Mouse (Mus musculus) myocyte (in vitro differentiated cells): ENCODE measurements at regions not wholly inside any gene's neighbourhood (a gene's known extent, or its start where the extent isn't known, plus 50 kb on each side); places are given as distances from the start of the nearest gene placed in this dataset.

Experiments
- H3K27me3 ChIP-seq: one replicate; pipeline ENCODE4 v1.6.1; 2011; ENCODE audit not compliant: control insufficient read depth, insufficient read depth, insufficient read length
- H3K36me3 ChIP-seq: one replicate; pipeline ENCODE4 v1.6.1; 2011; ENCODE audit not compliant: control insufficient read depth, insufficient read depth
- H3K4me2 ChIP-seq: one replicate; pipeline ENCODE4 v1.6.1; 2011; ENCODE audit warnings: low read depth, control low read depth
- H3K4me3 ChIP-seq: one replicate; pipeline ENCODE4 v1.5.1; 2011; ENCODE audit warnings: mild to moderate bottlenecking, control low read depth, moderate library complexity
- H3K79me2 ChIP-seq: one replicate; pipeline ENCODE4 v1.6.1; 2011; ENCODE audit not compliant: control insufficient read depth, insufficient read depth
- H3ac ChIP-seq: one replicate; pipeline ENCODE4 v1.6.1; 2011; ENCODE audit not compliant: control insufficient read depth, insufficient read length
- CEBPB ChIP-seq: IDR thresholded peaks from 2 replicates; pipeline ENCODE4 v1.6.1; 2011; ENCODE audit warnings: mild to moderate bottlenecking, moderate library complexity; ENCODE audit not compliant: poor library complexity, insufficient read depth, severe bottlenecking
- E2F4 ChIP-seq: IDR thresholded peaks from one replicate; pipeline ENCODE4 v1.6.1; 2011; ENCODE audit warnings: mild to moderate bottlenecking, control low read depth, moderate library complexity; ENCODE audit not compliant: insufficient read depth
- MAX ChIP-seq: IDR thresholded peaks from one replicate; pipeline ENCODE4 v1.6.1; 2011; ENCODE audit warnings: low read depth, mild to moderate bottlenecking, control low read depth
- MYOD1 ChIP-seq, 3 experiments: IDR thresholded peaks; one replicate each; pipeline ENCODE4 v1.6.1; 2011; ENCODE audit warnings: control low read depth in 2 of 3, low read depth in 2 of 3, mild to moderate bottlenecking in 2 of 3, moderate library complexity in 1 of 3; ENCODE audit not compliant: insufficient read length in 2 of 3, control insufficient read depth in 1 of 3
- MYOG ChIP-seq, 3 experiments: IDR thresholded peaks; one replicate each; pipeline ENCODE4 v1.6.1; 2011; ENCODE audit warnings: control low read depth in 2 of 3, low read depth in 2 of 3, mild to moderate bottlenecking in 2 of 3; ENCODE audit not compliant: insufficient read length in 2 of 3, control insufficient read depth in 1 of 3, insufficient read depth in 1 of 3
- POLR2A ChIP-seq: IDR thresholded peaks from one replicate; pipeline ENCODE4 v1.6.1; 2011; ENCODE audit warnings: low read depth, mild to moderate bottlenecking, control low read depth, moderate library complexity; ENCODE audit not compliant: insufficient read length
- POLR2AphosphoS2 ChIP-seq: IDR thresholded peaks from one replicate; pipeline ENCODE4 v1.6.1; 2011; ENCODE audit warnings: low read depth, control low read depth; ENCODE audit not compliant: insufficient read length
- REST ChIP-seq: IDR thresholded peaks from one replicate; pipeline ENCODE4 v1.6.1; 2011; ENCODE audit warnings: mild to moderate bottlenecking, control low read depth, moderate library complexity; ENCODE audit not compliant: insufficient read depth, insufficient read length
- SRF ChIP-seq: IDR thresholded peaks from one replicate; pipeline ENCODE4 v1.6.1; 2011; ENCODE audit warnings: low read depth; ENCODE audit not compliant: control insufficient read depth, insufficient read length
- TCF12 ChIP-seq: IDR thresholded peaks from one replicate; pipeline ENCODE4 v1.6.1; 2011; ENCODE audit warnings: mild to moderate bottlenecking, control low read depth; ENCODE audit not compliant: poor library complexity, insufficient read depth, severe bottlenecking
- TCF3 ChIP-seq: IDR thresholded peaks from one replicate; pipeline ENCODE4 v1.6.1; 2011; ENCODE audit warnings: low read depth, control low read depth; ENCODE audit not compliant: insufficient read length
- USF1 ChIP-seq: IDR thresholded peaks from one replicate; pipeline ENCODE4 v1.6.1; 2011; ENCODE audit warnings: low read depth, mild to moderate bottlenecking, control low read depth, moderate library complexity

DNA sequence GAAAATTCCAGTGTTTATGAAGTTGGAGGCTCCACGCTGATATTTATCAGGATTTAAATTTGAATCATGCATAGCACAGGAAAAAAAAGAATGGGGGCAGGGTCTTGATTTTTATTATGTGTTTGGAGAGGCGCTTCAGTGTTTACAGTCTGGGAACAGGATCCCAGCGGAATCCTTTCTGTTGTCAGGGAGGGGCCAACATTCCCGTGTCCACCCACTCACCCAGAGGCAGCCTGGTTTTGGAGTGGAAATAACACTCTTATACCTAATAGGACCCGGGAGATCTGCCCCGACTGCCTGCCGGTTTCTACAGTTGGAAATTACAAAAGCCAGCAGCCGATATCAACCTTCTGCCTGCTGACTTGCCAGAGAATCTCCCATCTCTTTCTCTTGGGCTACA is 120.2 kb upstream of the Zfp217 start:
- no peak for TF ChIP-seq REST
- no peak for TF ChIP-seq CEBPB
- no peak for TF ChIP-seq MYOD1 (IDR thresholded peaks at IDR 0.05; ENCODE audit: control insufficient read depth in 1 of 3, insufficient read length in 2 of 3, low read depth in 2 of 3)
- no peak for TF ChIP-seq E2F4
- TF ChIP-seq SRF, result no peak
- no peak for TF ChIP-seq MYOG (IDR thresholded peaks at IDR 0.05; ENCODE audit: control insufficient read depth in 1 of 3, insufficient read depth in 1 of 3, insufficient read length in 2 of 3, low read depth in 2 of 3)
- TF ChIP-seq USF1, result no peak
- no peak for TF ChIP-seq POLR2AphosphoS2
- Histone ChIP-seq H3K4me3 (peak overlapping the region; percentile 3), H3K36me3 (no peaks in the 10 kb centered on the region), H3K79me2 (no peaks in the 10 kb centered on the region), H3K4me2 (peak overlapping the region; percentile 99), H3K27me3 (no peaks in the 10 kb centered on the region), H3ac (no peak overlapping the region)

DNA sequence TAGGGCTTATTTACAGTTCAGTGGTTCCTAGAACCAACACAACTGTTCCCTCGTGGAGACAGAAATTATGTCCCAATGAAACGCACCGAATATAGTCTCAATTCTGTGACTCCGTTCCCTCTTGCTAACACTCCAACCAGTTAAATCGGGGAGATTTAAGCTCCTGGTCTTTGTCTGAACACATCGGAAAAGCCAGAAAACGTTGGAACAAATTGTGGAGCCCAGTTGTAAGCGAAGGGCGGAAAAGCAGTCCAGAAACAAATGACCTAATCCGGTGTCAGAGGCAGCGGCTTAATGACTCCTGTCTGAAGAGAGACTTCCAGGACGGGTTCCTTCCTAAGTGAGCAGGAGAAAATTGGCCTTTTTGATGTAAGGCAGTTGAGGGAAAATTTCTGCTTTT is 119.2 kb upstream of the Zfp217 start:
- Histone ChIP-seq H3ac (no peak overlapping the region), H3K36me3 (no peaks in the 10 kb centered on the region), H3K79me2 (no peaks in the 10 kb centered on the region), H3K27me3 (no peaks in the 10 kb centered on the region), H3K4me3 (no peak overlapping the region), H3K4me2 (no peak overlapping the region)
- TF ChIP-seq MAX (no peak), MYOD1 (IDR thresholded peaks at IDR 0.05; ENCODE audit: control insufficient read depth in 1 of 3, insufficient read length in 2 of 3, low read depth in 2 of 3) (no peak), POLR2AphosphoS2 (no peak), MYOG (IDR thresholded peaks at IDR 0.05; ENCODE audit: control insufficient read depth in 1 of 3, insufficient read depth in 1 of 3, insufficient read length in 2 of 3, low read depth in 2 of 3) (no peak), POLR2A (no peak), TCF3 (no peak), USF1 (no peak), CEBPB (no peak), E2F4 (no peak), REST (no peak)

DNA sequence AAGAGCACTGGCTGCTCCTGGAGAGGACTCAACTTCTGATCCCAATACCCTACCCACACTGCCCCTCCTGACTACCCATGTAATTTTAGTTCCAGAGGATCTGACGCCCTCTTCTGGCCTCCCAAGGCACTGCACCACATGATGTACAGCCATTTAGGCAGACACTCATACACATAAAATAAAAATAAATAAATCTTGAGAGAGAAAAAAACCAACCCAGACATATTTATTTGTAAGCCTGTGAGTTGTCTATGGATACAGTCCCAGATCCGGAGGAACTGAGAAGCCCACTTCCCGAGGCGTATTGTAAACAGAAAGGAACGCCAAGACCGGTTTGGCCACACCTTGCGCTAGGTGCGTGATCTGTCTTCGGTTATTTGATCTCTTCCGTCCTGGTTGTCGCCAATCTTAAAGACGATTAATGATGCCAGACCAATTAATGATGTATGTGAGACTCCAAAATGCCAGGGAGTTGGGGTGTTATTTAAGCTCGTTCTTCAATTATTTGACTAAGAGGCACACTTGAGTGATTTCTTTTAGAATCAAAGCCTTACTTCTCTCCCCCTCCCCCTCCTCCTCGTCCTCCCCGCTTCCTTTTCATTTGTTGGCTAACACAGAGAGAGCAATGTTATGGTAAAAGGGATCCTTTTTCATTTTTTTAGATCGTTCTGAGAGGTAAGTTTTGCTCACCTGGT is 118.7 kb upstream of the Zfp217 start:
- no peaks in the 10 kb centered on the region for H3K36me3 ChIP-seq
- no peaks in the 10 kb centered on the region for H3K79me2 ChIP-seq
- TF ChIP-seq USF1 (no peak), REST (no peak), MAX (no peak), CEBPB (no peak), E2F4 (no peak), TCF12 (no peak), MYOG (IDR thresholded peaks at IDR 0.05; ENCODE audit: control insufficient read depth in 1 of 3, insufficient read depth in 1 of 3, insufficient read length in 2 of 3, low read depth in 2 of 3) (no peak), SRF (no peak), POLR2AphosphoS2 (no peak), TCF3 (no peak), POLR2A (no peak), MYOD1 (IDR thresholded peaks at IDR 0.05; ENCODE audit: control insufficient read depth in 1 of 3, insufficient read length in 2 of 3, low read depth in 2 of 3) (no peak)
- H3K27me3 ChIP-seq, result no peaks in the 10 kb centered on the region
- H3K4me2 ChIP-seq, result no peak overlapping the region
- no peak overlapping the region for H3K4me3 ChIP-seq
- H3ac ChIP-seq, result no peak overlapping the region

DNA sequence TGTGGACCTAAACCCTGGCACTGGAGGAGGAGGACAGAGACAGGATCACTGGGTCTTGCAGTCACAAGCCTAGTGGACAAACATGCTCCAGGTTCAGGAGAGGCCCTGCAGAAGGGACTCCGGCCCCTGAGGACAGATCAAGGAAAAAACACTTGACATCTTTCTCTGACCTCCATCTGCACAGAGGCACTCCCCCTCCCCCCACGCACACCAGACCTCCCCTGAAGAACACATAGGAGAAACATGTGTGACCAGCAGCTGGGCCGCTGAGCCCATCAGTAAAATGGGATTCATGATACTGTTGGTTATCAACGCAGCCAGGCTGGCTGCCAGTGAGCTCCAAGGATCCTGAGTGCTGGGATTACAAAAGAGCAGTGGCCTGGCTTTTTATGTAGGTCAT is 115.7 kb upstream of the Zfp217 start:
- no peak overlapping the region for H3K4me3 ChIP-seq
- TF ChIP-seq TCF3 (no peak), POLR2AphosphoS2 (no peak), CEBPB (no peak), POLR2A (no peak)
- H3K79me2 ChIP-seq, result no peaks in the 10 kb centered on the region
- H3K36me3 ChIP-seq, result no peaks in the 10 kb centered on the region
- H3ac ChIP-seq, result no peak overlapping the region
- H3K4me2 ChIP-seq, result no peak overlapping the region
- no peaks in the 10 kb centered on the region for H3K27me3 ChIP-seq

DNA sequence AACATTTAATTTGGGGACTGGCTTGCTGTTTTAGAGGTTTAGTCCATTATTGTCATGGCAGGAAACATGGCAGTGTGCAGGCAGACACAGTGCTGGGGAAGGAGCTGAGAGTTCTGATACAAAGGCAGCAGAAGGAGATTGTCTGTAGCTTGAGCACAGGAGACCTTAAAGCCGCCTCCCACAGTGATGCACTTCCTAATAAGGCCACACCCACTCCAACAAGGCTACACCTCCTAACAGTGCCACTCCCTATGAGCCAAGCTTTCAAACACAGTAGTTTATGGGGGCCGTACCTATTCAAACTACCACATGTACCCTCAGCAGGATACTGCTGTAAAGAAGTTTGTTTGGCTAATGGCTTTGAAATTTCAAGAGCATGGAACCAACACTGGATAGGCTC is 113.3 kb upstream of the Zfp217 start:
- TF ChIP-seq MYOG (IDR thresholded peaks at IDR 0.05; ENCODE audit: control insufficient read depth in 1 of 3, insufficient read depth in 1 of 3, insufficient read length in 2 of 3, low read depth in 2 of 3), result no peak
- TF ChIP-seq TCF3, result no peak
- no peak for TF ChIP-seq E2F4
- no peak for TF ChIP-seq USF1
- no peak for TF ChIP-seq MAX
- TF ChIP-seq MYOD1 (IDR thresholded peaks at IDR 0.05; ENCODE audit: control insufficient read depth in 1 of 3, insufficient read length in 2 of 3, low read depth in 2 of 3), result no peak
- no peak for TF ChIP-seq TCF12
- TF ChIP-seq REST, result no peak
- no peak for TF ChIP-seq POLR2A
- TF ChIP-seq POLR2AphosphoS2, result no peak
- no peak for TF ChIP-seq CEBPB
- TF ChIP-seq SRF, result no peak

More for the DNA sequence above, 113.3 kb upstream of the Zfp217 start:
- no peak overlapping the region for H3K4me3 ChIP-seq
- no peaks in the 10 kb centered on the region for H3K79me2 ChIP-seq
- H3K36me3 ChIP-seq, result no peaks in the 10 kb centered on the region
- H3ac ChIP-seq, result no peak overlapping the region
- H3K27me3 ChIP-seq, result no peaks in the 10 kb centered on the region
- H3K4me2 ChIP-seq, result no peak overlapping the region
